ENCODE assay signal across 45 mouse cellular contexts in genomic region chr13:113061746-113062145, GRCm38 (mm10). TPM values are rescaled to one million over a fixed set of nuclear protein-coding genes. Genes with fewer than 3 reads are reported as not detected.
"Had no signal": no experiment of that assay in that cellular context is flagged by ENCODE, and none has a peak within 500 bp of the region (broad histone marks: within the 10 kb centered on the region; RNA-seq: fewer than 3 reads in every experiment).

No protein-coding gene starts in this region.

- H3K36me3 ChIP-seq: limb, embryonic 12.5 days; limb, embryonic 13.5 days; limb, embryonic 15.5 days; liver, embryonic 12.5 days; liver, embryonic 13.5 days; liver, embryonic 15.5 days; lung, embryonic 15.5 days; midbrain, embryonic 10.5 days; midbrain, embryonic 12.5 days; midbrain, embryonic 13.5 days; midbrain, embryonic 15.5 days; neural tube, embryonic 12.5 days had no signal

- H3K4me1 ChIP-seq: limb, embryonic 12.5 days; limb, embryonic 13.5 days; limb, embryonic 15.5 days; liver, embryonic 12.5 days; liver, embryonic 13.5 days; liver, embryonic 15.5 days; lung, embryonic 15.5 days; megakaryocyte, embryonic 14.5 days; midbrain, embryonic 10.5 days; midbrain, embryonic 12.5 days; midbrain, embryonic 13.5 days; midbrain, embryonic 15.5 days; neural tube, embryonic 12.5 days had no signal

- H3K9ac ChIP-seq: limb, embryonic 12.5 days; limb, embryonic 13.5 days; limb, embryonic 15.5 days; liver, embryonic 12.5 days; liver, embryonic 13.5 days; liver, embryonic 14.5 days; liver, embryonic 15.5 days; liver, postnatal 0 days; lung, embryonic 14.5 days; lung, embryonic 15.5 days; midbrain, embryonic 12.5 days; midbrain, embryonic 13.5 days; midbrain, embryonic 15.5 days; neural tube, embryonic 12.5 days had no signal

- H3K9me3 ChIP-seq: limb, embryonic 12.5 days; limb, embryonic 13.5 days; limb, embryonic 15.5 days; lung, embryonic 15.5 days; midbrain, embryonic 10.5 days; midbrain, embryonic 12.5 days; midbrain, embryonic 13.5 days; midbrain, embryonic 15.5 days; neural tube, embryonic 12.5 days had no signal

- H3K4me2 ChIP-seq: limb, embryonic 12.5 days; limb, embryonic 13.5 days; limb, embryonic 15.5 days; liver, embryonic 11.5 days; liver, embryonic 12.5 days; liver, embryonic 13.5 days; liver, embryonic 15.5 days; lung, embryonic 14.5 days; lung, embryonic 15.5 days; midbrain, embryonic 11.5 days; midbrain, embryonic 12.5 days; midbrain, embryonic 13.5 days; midbrain, embryonic 15.5 days; neural tube, embryonic 12.5 days had no signal

- DNase-seq: left cerebral cortex, postnatal 4 days; liver; liver, embryonic 13.5 days; liver, postnatal 0 days; lung, adult 18-20 months; lung, adult 2 months; lung, embryonic 14.5 days; lung, postnatal 10 days; lung, postnatal 14 days; lung, postnatal 36 days; lung, postnatal 4 days had no signal

- ATAC-seq: liver, embryonic 12.5 days; liver, postnatal 0 days; lung, postnatal 0 days; midbrain, embryonic 13.5 days; midbrain, embryonic 15.5 days; midbrain, embryonic 16.5 days had no signal

- H3K27ac ChIP-seq: left cerebral cortex, adult 2 months; limb, embryonic 12.5 days; limb, embryonic 13.5 days; limb, embryonic 15.5 days; liver, embryonic 12.5 days; liver, embryonic 13.5 days; liver, embryonic 14.5 days; liver, embryonic 15.5 days; lung, embryonic 15.5 days; macrophage; midbrain, embryonic 10.5 days; midbrain, embryonic 12.5 days; midbrain, embryonic 13.5 days; midbrain, embryonic 15.5 days; neural tube, embryonic 12.5 days had no signal

- H3K27me3 ChIP-seq: limb, embryonic 12.5 days; limb, embryonic 13.5 days; limb, embryonic 15.5 days; liver, embryonic 12.5 days; liver, embryonic 13.5 days; liver, embryonic 15.5 days; lung, embryonic 15.5 days; megakaryocyte, embryonic 14.5 days; midbrain, embryonic 12.5 days; midbrain, embryonic 13.5 days; midbrain, embryonic 15.5 days; neural tube, embryonic 12.5 days had no signal

- H3K4me3 ChIP-seq: left cerebral cortex, adult 2 months; limb, embryonic 12.5 days; limb, embryonic 13.5 days; limb, embryonic 15.5 days; liver, embryonic 12.5 days; liver, embryonic 13.5 days; liver, embryonic 15.5 days; lung, embryonic 15.5 days; megakaryocyte, embryonic 14.5 days; midbrain, embryonic 10.5 days; midbrain, embryonic 12.5 days; midbrain, embryonic 13.5 days; midbrain, embryonic 15.5 days; myocyte; neural tube, embryonic 12.5 days had no signal

RNA-seq across cellular contexts. Expression of gene Gpx8, which starts 15.5 kb away (rescaled TPM):
- total RNA-seq: megakaryocyte progenitor cell, adult 5-6 weeks; megakaryocyte-erythroid progenitor cell, adult 5-6 weeks had no signal
- polyA plus RNA-seq: macrophage had no signal

RNA-seq across cellular contexts. Expression of gene Cdc20b, which starts 26.8 kb away (rescaled TPM):
- total RNA-seq: left cerebral cortex, adult 18-20 months; left cerebral cortex, adult 8-10 months; left cerebral cortex, postnatal 10 days; left cerebral cortex, postnatal 14 days; left cerebral cortex, postnatal 25 days; left cerebral cortex, postnatal 36 days; liver, adult 2 months; megakaryocyte progenitor cell, adult 5-6 weeks; megakaryocyte-erythroid progenitor cell, adult 5-6 weeks had no signal
- polyA plus RNA-seq: limb, embryonic 11.5 days; limb, embryonic 12.5 days; limb, embryonic 13.5 days; limb, embryonic 14.5 days; limb, embryonic 15.5 days; liver, adult 2 months; liver, embryonic 11.5 days; liver, embryonic 12.5 days; liver, embryonic 13.5 days; liver, embryonic 15.5 days; liver, embryonic 16.5 days; liver, postnatal 0 days; lung, embryonic 14.5 days; macrophage; midbrain, embryonic 11.5 days; myocyte; neural tube, embryonic 11.5 days; neural tube, embryonic 12.5 days had no signal

RNA-seq across cellular contexts. Expression of gene Gzma, which starts 39.0 kb away (rescaled TPM):
- total RNA-seq: left cerebral cortex, adult 18-20 months; left cerebral cortex, adult 2 months; left cerebral cortex, adult 8-10 months; left cerebral cortex, postnatal 10 days; left cerebral cortex, postnatal 14 days; left cerebral cortex, postnatal 25 days; left cerebral cortex, postnatal 36 days; left cerebral cortex, postnatal 4 days; midbrain, postnatal 0 days had no signal
- polyA plus RNA-seq: limb, embryonic 11.5 days; limb, embryonic 12.5 days; limb, embryonic 13.5 days; limb, embryonic 15.5 days; liver, embryonic 11.5 days; liver, embryonic 12.5 days; liver, embryonic 13.5 days; lung, embryonic 14.5 days; macrophage; midbrain, embryonic 10.5 days; midbrain, embryonic 11.5 days; midbrain, embryonic 12.5 days; midbrain, embryonic 13.5 days; midbrain, embryonic 15.5 days; midbrain, embryonic 16.5 days; midbrain, postnatal 0 days; myocyte; neural tube, embryonic 11.5 days; neural tube, embryonic 12.5 days had no signal
